Mouse (Mus musculus): ENCODE data around the gene Slc39a9.

The Slc39a9 gene

GRCm38 (mm10) chr12:80719141-80719540 is 75.5 kb downstream of the Slc39a9 start:
- DNase-seq (ENCODE audit: low spot score in 2 of 2): no peak

DNA sequence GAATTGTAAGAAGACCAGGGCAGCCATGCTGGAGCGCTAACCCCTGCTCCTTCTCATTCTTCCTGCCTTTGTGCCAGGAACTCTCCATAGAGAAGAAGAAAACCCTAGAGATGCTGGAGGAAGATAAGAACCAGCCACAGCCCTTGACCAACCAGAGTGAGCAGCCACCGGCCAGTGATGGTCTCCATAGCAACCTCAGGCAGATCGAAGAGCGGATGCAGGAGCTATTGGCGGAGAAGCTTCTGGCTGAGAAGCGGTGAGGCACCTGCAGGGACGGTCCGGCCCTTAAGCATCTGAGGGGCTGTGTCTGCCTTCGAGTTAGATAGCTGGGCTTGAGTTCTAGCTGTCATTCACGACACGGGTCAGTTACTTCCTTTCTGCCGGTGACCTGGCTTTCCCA is 76.8 kb downstream of the Slc39a9 start:
- DNase-seq (ENCODE audit: low spot score in 2 of 2): no peak

DNA sequence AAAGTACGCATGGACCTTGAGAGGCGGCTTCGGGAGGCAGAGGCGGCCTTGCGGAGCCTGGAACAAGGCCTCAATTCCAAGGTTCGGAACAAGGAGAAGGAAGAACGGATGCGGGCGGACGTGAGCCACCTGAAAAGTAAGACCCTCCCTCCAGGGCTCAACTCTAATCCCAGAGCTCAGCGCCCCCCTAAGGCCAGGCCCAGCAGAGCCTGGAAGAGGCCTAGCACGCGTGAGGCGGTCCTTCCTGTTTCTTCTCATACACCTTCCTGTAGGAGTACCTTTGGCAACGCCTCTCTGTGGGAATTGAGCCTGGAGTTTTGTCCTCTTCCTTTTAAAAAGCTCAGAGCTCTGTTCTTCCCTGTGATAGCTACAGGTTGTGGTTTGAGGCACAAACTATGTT is 77.8 kb downstream of the Slc39a9 start:
- DNase-seq (ENCODE audit: low spot score in 2 of 2): no peak

GRCm38 (mm10) chr12:80724853-80725559 is 81.3 kb downstream of the Slc39a9 start:
- DNase-seq (ENCODE audit: low spot score in 2 of 2): peak; percentile 56 to 67

- DNase-seq (ENCODE audit: low spot score in 2 of 2): no peak
Observed at GRCm38 (mm10) chr12:80728207-80728606, 84.5 kb downstream of the Slc39a9 start.

DNA sequence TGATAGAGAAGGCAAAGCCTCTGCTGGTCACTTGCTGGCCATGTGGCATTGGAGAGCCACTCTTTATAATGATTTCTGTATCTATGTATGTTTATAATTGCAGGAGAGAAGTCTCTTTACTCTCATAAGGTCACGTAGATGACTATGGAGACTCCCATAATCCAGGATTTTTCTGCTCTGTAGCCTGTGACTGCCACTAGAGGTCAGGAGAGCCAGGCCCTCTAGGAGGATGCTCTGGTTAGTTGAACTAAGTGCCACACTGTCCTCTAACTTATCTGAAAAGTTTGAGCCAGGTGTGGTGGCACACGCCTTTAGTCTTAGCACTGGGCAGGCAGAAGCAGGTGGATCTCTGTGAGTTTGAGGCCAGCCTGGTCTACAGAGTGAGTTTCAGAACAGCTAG is 85.1 kb downstream of the Slc39a9 start:
- DNase-seq (ENCODE audit: low spot score in 2 of 2): no peak

DNA sequence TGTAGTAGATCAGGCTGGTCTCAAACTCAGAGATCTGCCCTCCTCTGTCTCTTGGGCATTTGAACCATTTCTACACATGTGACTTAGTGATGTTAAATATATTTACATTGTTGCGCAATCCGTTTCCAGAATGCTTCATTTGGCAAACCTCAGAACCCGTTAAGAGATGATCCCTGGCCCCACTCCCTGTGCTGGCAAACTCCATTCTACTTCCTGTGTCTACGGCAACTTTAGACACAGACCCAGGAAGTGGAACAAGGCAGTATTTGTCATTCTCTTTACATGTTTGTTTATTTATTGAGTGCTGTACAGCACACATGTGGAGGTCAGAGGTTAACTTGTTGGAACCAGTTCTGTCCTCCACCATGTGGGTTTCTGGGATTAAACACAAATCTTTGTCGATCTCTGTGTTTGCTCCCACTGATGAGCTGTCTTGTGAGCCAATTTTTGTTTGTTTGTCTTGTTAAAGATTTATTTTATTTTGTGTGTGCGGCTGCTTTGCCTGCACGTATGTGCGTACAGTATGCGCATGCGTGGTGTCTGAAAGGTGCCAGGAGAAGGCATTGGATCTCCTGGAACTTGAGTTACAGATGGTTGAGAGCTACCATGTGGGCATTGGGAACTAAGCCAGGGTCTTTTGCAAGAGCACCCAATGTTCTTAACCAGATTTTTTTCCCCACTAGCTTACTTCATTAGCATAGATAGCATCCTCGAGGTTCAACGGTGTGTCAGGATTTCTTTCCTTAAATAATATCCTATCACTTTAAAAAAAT is 86.3 kb downstream of the Slc39a9 start:
- DNase-seq (ENCODE audit: low spot score in 2 of 2): no peak

GRCm38 (mm10) chr12:80730567-80730966 is 86.9 kb downstream of the Slc39a9 start:
- peak; percentile 52 to 68 for DNase-seq (ENCODE audit: low spot score in 2 of 2)
